Mouse (Mus musculus): ENCODE results near the gene Srsf2.

Srsf2 gene

DNA sequence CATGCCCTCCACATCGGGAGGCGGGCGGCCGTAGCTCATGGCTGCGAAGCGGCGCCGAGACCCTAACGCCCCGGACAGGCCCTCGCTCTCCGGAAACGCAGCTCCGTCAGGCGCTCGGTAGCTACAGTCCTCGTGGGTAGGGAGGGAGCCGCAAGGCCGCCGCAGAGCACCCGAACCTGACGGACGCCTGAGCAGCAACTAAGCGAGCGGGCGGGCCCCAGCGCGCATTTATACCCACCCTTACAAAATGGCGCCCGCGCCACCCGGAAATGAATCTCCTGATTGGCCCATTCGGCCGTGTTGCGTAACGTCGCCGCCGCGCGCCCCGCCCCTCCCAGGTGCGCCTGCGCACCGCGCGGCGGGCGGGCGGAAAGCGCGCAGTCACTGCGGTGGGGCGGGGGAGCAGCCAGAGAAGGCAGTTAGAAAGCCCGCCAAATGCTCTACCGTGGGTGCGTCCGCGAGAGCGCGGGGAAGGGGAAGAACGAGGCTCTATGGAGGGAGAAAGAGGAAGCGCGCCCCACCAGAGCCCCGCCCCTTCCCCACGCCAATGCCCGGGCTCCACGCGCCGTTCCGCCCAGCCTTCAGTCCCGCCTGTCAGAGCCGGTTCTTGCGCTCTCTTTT is at the start of gene Srsf2:
TSS of gene Srsf2 (minus strand) at position 204 of the 621 bp plus-strand sequence.
- under 1% methylated on average over 74 of the region's 74 CpGs for WGBS

DNA sequence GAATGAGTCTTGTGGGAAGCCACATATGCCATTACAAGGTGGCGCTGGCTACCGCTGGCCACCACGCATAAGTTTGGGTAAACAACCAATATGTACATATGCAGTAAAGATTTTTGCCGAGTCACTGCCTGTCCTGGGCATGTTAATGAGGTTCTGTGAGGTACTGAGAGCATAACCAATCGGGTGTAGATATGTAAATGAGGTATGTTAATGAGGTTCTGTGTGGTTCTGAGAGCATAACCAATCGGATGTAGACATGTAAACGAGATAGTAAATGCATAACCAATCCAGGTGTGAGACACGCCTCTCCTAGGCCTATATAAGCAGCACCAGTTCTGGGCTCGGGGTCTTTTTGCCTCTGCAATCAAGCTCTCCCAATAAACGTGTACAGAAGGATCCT is 49.7 kb upstream of the Srsf2 start:
- WGBS = 91% methylated on average over 10 of the region's 10 CpGs

DNA sequence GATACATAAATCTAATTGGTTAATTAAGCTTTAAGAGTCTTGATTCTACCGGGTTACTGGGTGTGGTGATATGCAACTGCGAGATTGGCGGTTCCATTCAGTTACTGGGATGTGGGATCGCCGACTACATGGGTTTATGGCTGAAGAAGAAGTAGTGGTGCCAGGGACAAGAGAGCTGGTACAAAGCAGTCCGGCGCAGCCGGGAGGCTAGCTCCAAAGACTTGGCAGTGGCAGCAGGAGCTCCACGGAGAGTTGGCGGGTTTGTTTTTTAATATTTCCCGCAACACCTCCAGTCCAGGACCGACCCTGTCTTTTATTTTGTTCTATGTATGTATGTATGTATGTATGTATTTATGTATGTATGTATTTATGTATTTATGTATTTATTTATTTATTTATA is 46.4 kb upstream of the Srsf2 start:
- WGBS = 84% methylated on average over 12 of the region's 12 CpGs

DNA sequence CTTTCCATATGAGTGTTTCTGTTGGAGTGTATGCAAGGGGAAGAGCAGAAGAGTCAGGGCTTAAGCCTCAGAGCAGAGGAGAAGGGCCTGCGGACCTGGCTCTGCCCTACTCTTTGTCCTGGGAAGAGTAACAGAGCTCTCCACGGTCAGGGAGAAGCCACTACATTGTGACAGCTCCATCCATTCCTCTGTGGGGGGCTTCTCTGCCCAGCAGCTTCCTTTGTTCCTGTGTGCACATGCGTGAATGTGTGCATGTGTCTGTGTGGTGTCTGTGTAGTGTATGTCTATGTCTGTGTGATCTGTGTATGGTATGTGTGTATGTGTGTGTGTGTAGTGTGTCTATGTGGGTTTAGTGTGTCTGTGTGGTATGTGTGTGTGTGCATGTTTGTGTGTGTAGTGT is 42.5 kb upstream of the Srsf2 start:
- 81% methylated on average over 3 of the region's 3 CpGs for WGBS

DNA sequence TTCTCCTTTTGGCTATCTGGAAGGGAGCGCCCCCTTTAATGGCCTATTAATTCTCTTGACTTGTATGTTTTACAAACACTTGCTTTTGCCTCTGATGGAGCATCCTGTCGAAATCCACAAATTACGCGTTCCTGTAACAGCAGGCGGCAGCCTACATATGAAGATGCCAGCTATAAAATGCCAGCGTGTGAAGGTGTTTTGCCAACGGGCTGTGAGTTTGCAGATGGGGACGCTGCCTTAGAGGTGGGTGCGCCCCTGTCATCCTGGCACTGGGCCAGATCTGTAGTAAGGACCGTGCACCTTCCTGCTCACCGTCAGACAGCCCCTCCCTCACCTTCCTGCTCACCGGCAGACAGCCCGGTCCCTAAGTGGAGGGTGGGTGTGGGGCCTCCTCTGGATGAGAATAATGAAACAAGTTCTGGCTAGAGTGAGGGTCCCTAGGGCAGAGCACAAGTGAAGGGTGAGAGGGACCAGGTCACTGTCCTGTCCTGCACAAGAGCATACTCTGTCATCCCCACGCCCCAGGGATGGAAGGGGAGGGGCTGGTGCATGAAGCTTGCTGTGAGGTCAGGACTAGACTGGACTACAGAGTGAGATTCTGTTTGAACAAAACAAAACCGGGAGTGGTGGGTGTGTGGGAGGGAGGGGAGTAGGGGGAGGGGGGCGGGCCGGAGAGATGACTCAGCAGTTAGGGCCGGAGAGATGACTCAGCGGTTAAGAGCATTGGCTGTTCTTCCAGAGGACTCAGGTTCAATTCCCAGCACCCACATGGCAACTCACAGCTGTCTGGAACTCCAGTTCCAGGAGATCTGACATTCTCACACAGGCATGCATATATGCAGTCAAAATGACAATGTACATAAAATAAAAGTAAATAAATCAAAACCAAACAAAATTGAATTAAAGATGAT is 40.9 kb upstream of the Srsf2 start:
- 44% methylated on average over 19 of the region's 19 CpGs for WGBS

DNA sequence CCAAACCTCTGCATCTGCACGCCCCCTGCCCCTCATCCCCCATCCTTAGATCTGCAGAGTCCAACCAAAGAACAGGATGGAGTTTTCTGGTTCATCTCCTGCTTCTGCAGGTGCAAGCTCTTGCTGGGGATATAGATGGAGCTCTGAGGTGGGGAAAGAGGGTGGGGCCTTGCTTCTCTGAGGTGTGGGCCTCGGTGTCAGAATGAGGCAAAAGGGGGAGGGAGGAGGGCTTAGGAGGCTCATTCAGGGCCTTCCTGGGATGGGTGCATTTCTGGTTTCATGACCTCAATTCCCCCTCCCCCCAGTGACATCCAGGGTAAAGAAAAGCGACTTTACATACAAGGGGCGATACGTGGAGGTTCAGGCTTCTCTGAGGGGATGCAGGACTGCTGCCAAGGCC is 34.2 kb upstream of the Srsf2 start:
- WGBS = 84% methylated on average over 5 of the region's 5 CpGs

DNA sequence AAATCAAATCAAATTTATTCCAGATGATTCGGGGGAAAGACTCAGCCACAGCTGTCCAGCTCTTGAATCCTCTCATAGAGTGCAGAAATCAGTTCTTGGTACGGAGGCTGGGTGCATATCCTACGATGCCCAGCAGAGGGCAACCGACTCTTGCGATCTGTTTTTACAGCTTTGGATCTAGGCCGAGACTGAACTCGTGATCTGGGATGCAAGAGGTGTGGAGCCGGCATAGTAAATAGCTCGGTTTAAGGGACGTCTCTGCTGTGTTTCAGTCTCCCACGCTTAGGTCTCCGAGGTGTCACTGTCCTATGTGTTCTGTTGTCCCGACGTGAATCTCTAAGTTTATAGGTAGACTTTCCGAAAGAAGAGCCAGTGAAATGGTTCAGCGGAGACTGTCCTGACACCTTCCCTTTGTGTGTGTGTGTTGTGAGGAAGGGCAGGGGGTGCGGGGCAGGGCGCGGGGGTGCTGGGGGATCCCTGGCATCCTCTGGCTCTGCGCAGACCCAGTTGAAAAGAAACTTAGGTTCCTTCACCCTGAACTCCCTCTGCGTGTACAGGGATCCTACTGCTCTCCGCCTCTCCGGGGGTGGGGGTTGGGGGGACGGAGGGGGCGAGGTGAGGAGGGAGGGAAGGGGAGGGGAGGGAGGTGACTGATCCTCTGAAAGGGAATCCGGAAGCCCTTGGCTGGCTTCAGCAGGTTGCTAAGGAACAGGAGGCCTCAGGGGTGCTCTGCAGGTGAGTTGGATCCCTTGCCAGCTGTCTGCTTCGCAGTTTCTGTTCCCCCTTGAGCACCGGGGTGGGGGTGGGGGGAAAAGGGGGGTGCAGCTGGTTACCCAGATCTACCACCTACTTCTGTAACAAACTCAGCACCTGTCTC is 32.6 kb upstream of the Srsf2 start:
- 5% methylated on average over 28 of the region's 28 CpGs for WGBS

DNA sequence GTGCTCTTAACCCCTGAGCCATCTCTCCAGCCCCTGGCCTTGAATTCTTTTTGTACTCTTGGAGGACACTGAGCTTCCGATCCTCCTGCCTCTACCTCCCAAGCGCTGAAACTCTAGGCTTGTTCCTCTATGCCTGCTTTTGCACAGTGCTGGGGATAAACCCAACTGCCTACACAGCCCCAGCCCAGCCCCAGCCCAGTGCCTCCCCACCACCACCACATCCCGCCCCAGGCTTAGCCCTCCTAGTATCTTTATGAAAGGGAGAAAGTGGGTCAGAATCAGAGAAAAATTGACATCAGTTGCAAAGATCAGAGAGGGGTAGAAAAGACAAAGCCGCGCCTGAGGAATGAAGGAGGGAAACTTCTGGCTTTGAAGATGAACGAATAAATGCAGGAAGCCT is 31.2 kb upstream of the Srsf2 start:
- WGBS = 94% methylated on average over 6 of the region's 6 CpGs

DNA sequence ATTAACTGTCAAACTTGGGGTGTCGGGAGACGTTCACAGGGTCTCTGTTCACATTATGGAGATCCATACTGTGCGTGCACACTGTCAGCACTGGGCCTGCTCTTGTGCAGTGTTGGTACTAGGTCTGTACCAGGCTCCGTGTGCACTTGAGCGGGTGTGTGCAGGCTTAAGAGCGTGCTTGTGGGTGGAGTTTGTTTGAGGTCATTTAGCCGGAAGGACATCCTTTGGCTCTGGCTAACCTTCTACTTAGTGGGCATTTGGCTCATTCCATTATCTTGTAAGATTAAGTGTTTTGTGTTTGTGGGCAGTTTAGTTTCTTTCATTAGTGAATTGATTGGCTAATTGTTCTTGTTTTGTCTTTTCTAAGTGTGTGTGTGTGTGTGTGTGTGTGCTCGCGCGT is 29.6 kb upstream of the Srsf2 start:
- 92% methylated on average over 10 of the region's 10 CpGs for WGBS

DNA sequence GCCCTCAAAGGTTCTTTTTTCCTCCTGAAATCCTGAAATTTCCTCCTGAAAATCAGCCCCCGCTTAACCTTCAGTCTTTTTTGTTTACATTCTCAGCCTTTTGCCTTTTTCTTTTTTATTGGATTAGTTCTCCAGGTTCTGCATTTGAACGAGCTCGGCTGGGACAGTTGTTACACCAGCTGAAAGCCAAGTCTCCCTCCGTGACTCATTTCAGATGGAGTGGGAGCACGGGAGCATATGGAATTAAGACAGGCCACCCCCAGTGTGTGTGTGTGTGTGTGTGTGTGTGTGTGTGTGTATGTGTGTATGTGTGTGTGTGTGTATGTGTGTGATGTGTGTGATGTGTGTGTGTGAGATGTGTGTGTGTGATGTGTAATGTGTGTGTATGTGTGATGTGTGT is 28.5 kb upstream of the Srsf2 start:
- WGBS = 38% methylated on average over 5 of the region's 5 CpGs

DNA sequence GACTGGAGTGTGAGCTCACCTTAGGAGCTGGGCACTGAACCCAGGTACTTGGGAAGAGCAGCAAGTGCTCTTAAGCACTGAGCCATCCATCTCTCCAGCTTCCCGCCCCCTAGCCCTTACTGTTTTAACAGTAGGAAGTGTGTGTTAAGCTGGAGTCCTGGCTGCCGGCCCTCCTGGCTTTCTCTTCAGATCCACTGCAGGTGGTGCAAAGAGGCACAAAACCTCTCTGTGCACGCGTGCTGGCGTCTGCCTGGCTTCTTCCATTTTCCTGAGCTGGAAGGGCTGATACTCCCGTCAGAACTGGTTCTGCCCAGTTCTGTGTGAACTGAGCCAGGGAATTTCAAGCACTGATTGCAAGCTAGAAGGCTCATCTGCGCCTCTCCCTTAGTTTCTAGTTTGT is 27.9 kb upstream of the Srsf2 start:
- 27% methylated on average over 7 of the region's 7 CpGs for WGBS

DNA sequence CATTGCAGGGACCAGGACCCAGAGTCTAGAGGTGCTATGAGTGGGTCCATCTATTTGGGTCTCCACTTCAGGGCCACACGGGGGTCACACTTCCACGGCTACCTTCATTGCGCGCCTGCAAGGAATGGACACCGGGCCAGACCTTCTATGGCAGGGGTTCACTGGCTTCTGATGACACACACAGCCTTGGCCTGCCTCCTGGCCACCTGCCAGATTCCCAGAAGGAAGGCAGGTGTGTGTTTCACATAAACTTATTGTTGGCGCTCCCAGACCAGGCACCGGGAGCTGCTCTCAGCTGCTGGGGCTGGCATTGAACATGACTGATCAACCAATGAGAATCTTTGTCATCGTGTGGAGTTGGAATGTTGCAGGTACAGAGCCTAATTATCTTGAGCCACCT is 25.6 kb upstream of the Srsf2 start:
- 88% methylated on average over 8 of the region's 8 CpGs for WGBS

DNA sequence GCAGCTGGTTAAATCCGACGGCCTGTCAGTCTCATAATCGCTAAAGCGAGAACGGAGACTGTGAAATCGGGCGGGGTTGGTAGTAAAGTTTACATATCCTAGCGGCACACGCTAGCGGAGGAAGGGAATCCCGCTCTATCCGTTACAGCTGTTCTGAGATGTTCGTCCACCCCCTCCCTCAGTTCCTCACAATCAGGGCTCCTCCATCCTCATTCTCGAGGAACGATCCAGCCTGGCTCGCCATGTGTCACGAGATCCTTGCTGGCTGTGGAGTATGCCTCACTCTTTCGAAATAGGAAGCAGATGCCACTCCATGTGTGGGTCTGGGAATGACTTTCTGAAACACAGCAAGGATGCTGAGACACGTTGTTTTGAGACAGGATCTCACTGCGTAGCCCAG is 21.1 kb upstream of the Srsf2 start:
- 66% methylated on average over 20 of the region's 20 CpGs for WGBS

DNA sequence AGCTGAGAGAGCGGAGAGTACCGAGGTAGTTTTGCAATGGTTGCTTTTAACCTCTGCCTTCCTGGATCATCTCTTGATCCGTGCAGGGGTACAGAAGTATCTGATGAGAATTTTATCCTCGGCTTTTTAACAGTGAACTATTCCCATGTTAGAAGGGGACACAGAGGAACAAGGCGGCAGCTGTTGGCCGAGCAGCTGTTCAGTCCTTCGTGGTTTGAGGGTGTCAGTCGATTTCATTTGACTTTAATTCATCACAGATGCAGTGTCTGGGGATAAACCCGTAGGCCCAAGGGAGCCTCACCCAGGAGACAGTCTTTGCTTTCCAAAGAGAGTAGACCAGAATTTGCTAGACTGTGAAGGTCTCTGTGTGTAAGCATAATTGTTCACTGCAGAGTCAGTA is 18.6 kb upstream of the Srsf2 start:
- WGBS = 87% methylated on average over 9 of the region's 9 CpGs

DNA sequence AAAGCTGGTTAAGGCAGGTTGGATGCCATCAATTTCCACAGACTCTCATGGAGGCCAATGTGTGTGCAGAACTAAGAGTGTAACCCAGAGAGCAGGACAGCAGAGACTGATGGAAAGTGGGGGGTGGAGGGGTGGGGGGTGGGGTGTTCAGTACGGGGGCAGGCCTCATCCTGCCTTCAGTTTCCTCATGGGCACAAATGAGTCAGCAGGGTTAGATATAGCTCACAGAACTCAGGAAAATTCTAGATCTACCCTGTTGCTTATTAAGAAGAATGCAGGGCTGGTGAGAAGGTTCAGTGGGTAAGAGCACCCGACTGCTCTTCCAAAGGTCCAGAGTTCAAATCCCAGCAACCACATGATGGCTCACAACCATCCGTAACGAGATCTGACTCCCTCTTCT is 16.7 kb upstream of the Srsf2 start:
- WGBS = 80% methylated on average over 4 of the region's 4 CpGs

DNA sequence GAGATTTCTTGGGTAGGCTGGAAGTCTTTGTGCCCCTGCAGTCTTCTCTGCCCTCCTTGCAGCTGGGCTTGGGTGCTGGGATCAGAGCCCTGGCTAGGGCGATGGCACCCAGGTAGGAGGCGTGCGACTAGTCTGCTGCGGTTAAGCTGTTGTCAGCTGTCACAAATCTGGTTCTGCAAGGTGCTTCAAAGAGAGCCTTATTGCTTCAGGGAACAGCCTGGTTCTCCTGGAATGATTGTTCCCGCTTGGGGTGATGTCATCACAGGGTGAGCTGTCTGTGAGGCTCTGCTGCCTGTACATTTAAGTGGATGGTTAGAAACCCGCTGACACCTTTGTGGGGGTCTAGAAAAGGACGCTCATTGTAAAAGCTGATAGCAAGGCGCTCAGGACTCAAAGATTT is 16.3 kb upstream of the Srsf2 start:
- 94% methylated on average over 8 of the region's 8 CpGs for WGBS

DNA sequence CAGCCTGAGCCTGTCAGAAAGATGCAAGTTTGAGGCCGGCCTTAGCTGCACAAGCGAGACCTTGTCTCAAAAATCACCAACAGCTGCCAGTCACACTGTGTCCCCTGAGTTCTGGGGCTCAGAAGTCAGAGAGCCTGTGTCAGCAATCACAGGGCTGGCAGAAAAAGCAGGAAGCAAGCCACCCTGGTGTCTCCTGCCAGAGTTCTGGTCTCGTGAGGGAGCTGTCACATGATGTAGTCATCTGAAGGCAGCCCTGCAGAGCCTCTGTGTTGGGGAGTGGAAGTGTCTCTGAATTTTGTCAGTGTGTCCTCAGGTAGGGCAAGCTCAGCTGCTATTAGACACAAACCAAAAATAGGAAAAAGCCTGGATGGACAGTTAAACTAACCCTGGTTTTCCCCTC is 15.2 kb upstream of the Srsf2 start:
- 59% methylated on average over 3 of the region's 3 CpGs for WGBS

DNA sequence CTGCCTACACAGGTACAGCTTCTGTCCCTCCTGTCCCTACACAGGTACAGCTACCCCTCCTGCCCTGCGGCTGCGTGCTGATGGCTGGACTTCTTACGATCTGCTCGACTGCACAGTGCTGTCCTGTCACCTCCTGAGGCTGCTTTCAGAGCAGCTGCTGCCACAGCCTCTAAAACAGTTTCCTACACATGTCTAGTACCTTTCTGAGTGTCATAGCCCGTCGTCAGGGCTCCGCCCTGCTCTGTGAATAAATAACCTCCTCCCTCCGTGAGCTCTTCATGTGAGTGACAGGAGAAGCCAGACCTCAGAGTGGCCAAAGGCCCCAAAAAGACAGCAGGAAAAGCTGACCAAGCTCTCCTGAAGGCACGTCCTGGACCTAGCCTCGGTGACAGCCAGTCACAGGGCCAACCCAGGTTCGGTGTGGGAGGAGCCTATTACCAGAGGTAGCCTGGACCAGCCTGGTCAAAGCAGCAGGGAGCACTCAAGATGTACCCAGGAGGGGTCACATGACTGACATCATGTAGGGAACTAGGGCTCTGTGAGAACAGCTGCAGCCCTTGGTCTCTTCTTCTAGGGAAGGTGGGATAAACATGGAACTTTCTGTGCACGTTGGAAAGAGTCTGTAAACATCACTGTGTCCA is 13.2 kb upstream of the Srsf2 start:
- WGBS = 82% methylated on average over 12 of the region's 12 CpGs

DNA sequence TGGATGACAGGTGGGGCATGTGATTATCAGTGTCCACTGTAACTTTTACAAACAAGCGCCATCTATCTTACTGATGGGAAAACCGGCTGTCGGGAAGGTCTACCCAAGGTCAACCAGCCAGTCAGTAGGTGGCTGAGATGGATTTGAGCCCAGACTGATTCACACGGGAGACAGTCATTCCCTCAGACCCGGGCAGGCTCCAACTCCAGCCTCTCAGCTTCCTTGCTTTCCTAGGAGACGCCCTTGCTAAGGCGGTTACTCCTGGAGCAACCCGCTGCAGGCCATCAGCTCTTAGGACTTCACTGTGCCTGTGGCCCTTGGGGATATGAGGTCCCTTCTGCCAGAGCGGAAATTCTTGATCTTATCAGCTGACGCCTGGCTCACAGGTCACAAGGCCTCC is 11.6 kb upstream of the Srsf2 start:
- WGBS = 83% methylated on average over 10 of the region's 10 CpGs

DNA sequence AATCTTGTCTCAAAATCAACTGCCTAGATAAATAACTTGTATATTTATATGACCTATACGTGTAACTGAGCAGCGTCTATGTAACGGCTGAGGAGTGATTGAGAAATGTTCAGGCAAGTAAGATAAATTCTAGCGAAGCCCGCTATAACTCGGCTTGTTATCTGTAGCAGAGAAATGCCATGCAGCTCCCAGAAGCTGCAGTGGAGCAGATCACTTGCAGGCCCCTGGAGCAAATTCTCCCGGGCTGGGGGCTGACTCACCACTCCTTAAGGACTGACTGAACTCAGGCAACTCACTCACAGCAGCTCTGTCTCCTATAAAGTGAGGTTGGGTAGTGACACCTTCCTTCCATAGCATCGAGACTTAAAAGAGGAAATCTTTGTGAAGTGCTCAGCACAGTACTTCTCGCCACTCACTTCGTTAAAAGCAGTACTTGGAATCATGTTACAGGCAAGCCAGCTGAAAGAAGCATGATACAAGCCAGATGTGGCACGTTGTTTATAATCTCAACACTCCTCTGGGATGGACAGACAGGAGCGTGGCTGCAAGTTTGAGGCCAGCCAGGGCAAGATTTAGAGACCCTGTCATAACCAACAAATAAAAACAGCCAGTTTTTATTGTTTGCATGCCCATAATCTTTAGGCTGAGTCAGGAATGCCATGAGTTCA is 4.4 kb upstream of the Srsf2 start:
- 82% methylated on average over 12 of the region's 12 CpGs for WGBS

DNA sequence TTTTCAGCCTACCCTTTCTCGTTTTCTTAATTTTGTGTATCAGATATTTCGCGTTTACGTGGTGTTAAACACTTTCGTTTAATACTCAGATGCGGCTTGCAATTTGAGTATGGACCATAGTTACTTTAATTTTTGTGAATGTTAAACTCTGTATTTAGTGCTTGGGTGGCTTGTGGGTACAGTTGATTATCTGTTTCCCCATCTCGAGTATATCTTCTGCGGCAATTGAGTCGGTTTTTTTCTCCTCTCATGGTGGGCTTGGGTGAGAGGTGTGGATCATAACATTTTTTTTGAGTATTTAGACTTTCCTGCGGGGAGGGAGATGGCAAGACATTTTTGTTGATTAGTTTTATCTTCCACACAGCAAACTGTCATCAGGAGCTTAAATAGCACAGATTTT is 1.4 kb upstream of the Srsf2 start:
- WGBS = 18% methylated on average over 10 of the region's 10 CpGs

Data from cerebral cortex, adult 2 months (tissue).